Mouse (Mus musculus) liver, postnatal 0 days (tissue): ENCODE results near the gene Rhox1. TPM values are rescaled to one million over a fixed set of nuclear protein-coding genes. Genes with fewer than 3 reads are reported as not detected.
A peak's percentile ranks its signal among the peaks of the same experiment; 100 is the strongest.
"Not testable (repeated sequence)": the region's sequence is repeated elsewhere in the genome, so short reads cannot be mapped to it uniquely, and the experiment has no call there.

ENCODE experiments used
- ATAC-seq: fragments of 200-750 bp; cut with Nextera tagmentation; 2 replicates; pipeline ENCODE4 v1.8.0; 2017; ENCODE audit warnings: mild to moderate bottlenecking, moderate library complexity
- DNase-seq: peaks from one replicate; pipeline ENCODE4 v3.0.0-alpha.2; 2016
- H3K27ac ChIP-seq: fragments of 300-500 bp; sonication (generic); 2 replicates; pipeline ENCODE4 v1.5.1; 2014; ENCODE audit warnings: antibody characterized with exemption, moderate library complexity, mild to moderate bottlenecking, low read depth
- H3K27me3 ChIP-seq: fragments of 300-500 bp; sonication (generic); 2 replicates; pipeline ENCODE4 v1.6.1; 2014; ENCODE audit warnings: low read length, control low read depth, mixed read lengths; ENCODE audit not compliant: insufficient read depth
- H3K36me3 ChIP-seq: fragments of 300-500 bp; sonication (generic); replicated peaks from 2 replicates; pipeline ENCODE4 v1.6.1; 2014; ENCODE audit warnings: mild to moderate bottlenecking, control low read depth, low read length, moderate library complexity, mixed read lengths; ENCODE audit not compliant: insufficient read depth
- H3K4me1 ChIP-seq: fragments of 300-500 bp; sonication (generic); 2 replicates; pipeline ENCODE4 v1.6.1; 2014; ENCODE audit warnings: antibody characterized with exemption, mild to moderate bottlenecking, control low read depth; ENCODE audit not compliant: insufficient read depth
- H3K4me2 ChIP-seq: fragments of 300-500 bp; sonication (generic); 2 replicates; pipeline ENCODE4 v1.6.1; 2014; ENCODE audit warnings: low read depth, mild to moderate bottlenecking, low read length, moderate library complexity, mixed read lengths
- H3K4me3 ChIP-seq: fragments of 300-500 bp; sonication (generic); 2 replicates; pipeline ENCODE4 v1.5.1; 2014; ENCODE audit warnings: low read depth, low read length
- H3K9ac ChIP-seq: fragments of 300-500 bp; sonication (generic); replicated peaks from 2 replicates; pipeline ENCODE4 v1.6.1; 2014; ENCODE audit warnings: mild to moderate bottlenecking, moderate library complexity
- H3K9me3 ChIP-seq: fragments of 300-500 bp; sonication (generic); 2 replicates; pipeline ENCODE4 v1.6.1; 2016; ENCODE audit warnings: mild to moderate bottlenecking, control low read depth, low read length, mixed read lengths
- CTCF ChIP-seq: sonication (generic); IDR thresholded peaks from 2 replicates; pipeline ENCODE4 v1.5.1; 2016; ENCODE audit warnings: antibody characterized with exemption, low read depth
- EP300 ChIP-seq: IDR thresholded peaks from 2 replicates; pipeline ENCODE4 v1.6.1; 2016; ENCODE audit warnings: antibody characterized with exemption, low read depth, mild to moderate bottlenecking
- WGBS: fragments of 180-500 bp; shearing (Covaris S2); extraction: QIAGEN DNeasy Blood & Tissue Kit; methylation state at CpG from one replicate; pipeline ENCODE4 v1.1.7; 2014; ENCODE audit not compliant: insufficient replicate concordance; 5-methylcytosine and 5-hydroxymethylcytosine counted together
- polyA plus RNA-seq: library from polyadenylated mRNA; unstranded; fragments of >200 nt; fragmentation: Nextera tagmentation; extraction: Ambion mirVana; gene quantifications from 2 replicates; pipeline ENCODE4 v1.2.1, GENCODE M21; 2015

The Rhox1 gene
- polyA plus RNA-seq, 1 experiment from 2014 or later, result not detected

DNA sequence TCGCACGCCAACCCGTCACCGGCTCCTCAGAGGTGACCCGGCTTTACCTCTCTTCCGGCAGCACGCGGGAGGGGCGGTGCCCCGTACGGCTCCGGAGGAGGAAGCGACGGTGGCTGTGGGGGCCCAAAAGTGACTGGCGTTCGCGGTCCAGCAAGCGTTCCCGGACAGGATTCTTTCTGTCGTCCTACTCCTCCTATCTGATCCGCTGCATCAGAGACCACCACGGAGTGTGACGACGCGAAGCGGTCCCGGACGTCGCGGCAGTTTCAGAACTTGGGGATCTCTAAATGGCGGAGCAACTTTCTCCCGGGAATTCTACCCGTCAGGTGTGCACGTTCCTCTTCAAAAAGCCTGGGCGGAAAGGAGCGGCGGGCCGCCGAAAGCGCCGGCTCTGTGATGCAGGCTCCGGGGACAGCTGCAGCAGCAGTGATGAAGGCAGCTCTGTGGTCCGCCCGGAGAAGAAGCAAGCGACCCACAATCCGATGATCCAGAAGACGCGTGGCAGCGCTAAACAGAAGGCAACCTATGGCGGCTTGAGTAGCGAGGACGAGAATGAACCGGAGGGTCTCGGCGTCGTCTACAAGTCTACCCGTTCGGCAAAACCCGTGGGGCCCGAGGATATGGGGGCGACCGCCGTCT, 30.8 kb downstream of the Rhox1 start, which contains the start of the genes Ndufa1 and Rnf113a1:
Gene Ndufa1, minus strand, starts transcription at position 59 of the 639 bp plus-strand sequence.
Gene Rnf113a1, plus strand, starts transcription at position 141 of the 639 bp plus-strand sequence.
- Histone ChIP-seq H3K36me3 (no peaks in the 10 kb centered on the region), H3K4me3 (peak within 1 kb of the TSS; percentile 68), H3K9ac (peak within 1 kb of the TSS; percentile 57), H3K4me1 (no peaks in the 10 kb centered on the region), H3K4me2 (peak within 1 kb of the TSS; percentile 76), H3K27ac (no peak within 1 kb of the TSS), H3K9me3 (no peaks in the 10 kb centered on the region), H3K27me3 (no peaks in the 10 kb centered on the region)
- no peak for TF ChIP-seq CTCF
- TF ChIP-seq EP300, result no peak
- 12% methylated on average over 63 of the region's 63 CpGs for WGBS
- DNase-seq (peak; percentile 85), ATAC-seq (peak; percentile 97)

DNA sequence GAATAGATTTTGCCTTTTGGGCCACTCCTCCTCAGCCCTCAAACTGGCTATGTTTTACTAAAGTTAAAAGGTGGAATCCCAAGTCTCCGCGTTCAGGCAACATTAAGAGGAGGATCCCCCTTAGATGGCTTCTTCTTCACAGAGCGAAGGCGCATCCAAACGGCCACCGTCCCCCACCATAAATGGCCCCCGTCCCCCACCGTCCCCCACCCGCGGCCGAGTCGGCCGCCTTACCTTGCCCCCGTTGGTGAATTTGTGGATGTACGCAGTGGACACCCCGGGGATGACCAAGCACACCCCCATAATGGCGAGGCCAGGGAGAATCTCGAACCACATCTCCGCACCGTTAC, 31.3 kb downstream of the Rhox1 start:
- H3K27ac ChIP-seq, result no peak overlapping the region

DNA sequence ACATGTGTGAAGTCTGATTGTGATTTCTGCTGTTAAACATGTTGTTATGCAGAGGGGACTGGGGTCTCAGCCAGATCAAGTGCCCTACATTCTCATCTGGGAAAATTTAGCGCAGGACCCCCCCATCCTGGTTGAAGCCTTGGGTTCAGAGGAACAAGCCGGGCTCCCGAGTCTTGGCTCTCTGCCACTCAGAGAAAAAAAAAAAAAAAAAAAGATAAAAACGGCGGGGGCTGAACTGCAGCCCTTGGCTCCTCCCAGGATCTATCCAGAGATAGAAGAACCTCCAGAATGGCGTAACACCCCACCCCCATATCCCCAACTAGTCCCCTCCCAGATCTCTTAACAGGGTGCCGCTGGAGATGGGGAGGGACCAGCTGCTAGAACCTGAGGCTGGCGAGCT, 37.7 kb downstream of the Rhox1 start:
- not testable (repeated sequence) for DNase-seq, H3K27ac ChIP-seq, H3K4me2 ChIP-seq, ATAC-seq, H3K4me1 ChIP-seq, H3K9ac ChIP-seq, H3K27me3 ChIP-seq, H3K4me3 ChIP-seq, H3K36me3 ChIP-seq, H3K9me3 ChIP-seq
- 54% methylated on average over 8 of the region's 8 CpGs for WGBS

More for the DNA sequence above, 31.3 kb downstream of the Rhox1 start:
- TF ChIP-seq CTCF (no peak), EP300 (no peak)
- ATAC-seq (peak; percentile 68), DNase-seq (no peak)
- Histone ChIP-seq H3K9me3 (no peaks in the 10 kb centered on the region), H3K36me3 (no peaks in the 10 kb centered on the region), H3K27me3 (no peaks in the 10 kb centered on the region), H3K4me1 (no peaks in the 10 kb centered on the region), H3K4me3 (peak overlapping the region; percentile 68), H3K9ac (peak overlapping the region; percentile 57), H3K4me2 (peak overlapping the region; percentile 76)
- WGBS, result 19% methylated on average over 20 of the region's 20 CpGs

DNA sequence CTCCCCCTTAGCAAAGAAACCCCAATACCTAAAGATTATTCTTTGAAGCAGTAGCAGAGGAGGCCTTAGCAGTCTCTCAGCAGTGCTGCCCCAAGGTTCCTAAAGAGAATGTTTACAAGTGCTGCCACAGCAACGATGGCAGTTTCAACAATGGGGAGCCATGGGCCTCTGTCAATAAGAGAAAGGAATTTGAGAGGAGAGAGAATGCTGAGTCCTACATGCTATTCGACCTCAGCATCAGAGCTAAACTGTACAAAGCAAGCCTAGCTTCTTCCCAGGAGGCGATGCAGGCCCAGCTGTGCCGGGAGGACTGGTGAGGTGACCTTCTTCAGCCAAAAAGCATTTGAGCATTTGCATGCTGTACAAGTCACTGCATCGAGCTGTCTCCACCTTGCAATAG, 53.3 kb downstream of the Rhox1 start, which contains the start of gene Akap14:
Gene Akap14, minus strand, starts transcription at position 101 of the 400 bp plus-strand sequence.
- H3K4me3 ChIP-seq, result no peak within 1 kb of the TSS
- H3K4me1 ChIP-seq, result no peaks in the 10 kb centered on the region
- H3K9me3 ChIP-seq, result no peaks in the 10 kb centered on the region
- 49% methylated on average over 5 of the region's 5 CpGs for WGBS
- no peaks in the 10 kb centered on the region for H3K36me3 ChIP-seq
- H3K4me2 ChIP-seq, result no peak within 1 kb of the TSS
- ATAC-seq (no peak), DNase-seq (no peak)
- H3K27ac ChIP-seq, result no peak within 1 kb of the TSS
- no peak within 1 kb of the TSS for H3K9ac ChIP-seq
- TF ChIP-seq EP300 (no peak), CTCF (no peak)
- H3K27me3 ChIP-seq, result no peaks in the 10 kb centered on the region

DNA sequence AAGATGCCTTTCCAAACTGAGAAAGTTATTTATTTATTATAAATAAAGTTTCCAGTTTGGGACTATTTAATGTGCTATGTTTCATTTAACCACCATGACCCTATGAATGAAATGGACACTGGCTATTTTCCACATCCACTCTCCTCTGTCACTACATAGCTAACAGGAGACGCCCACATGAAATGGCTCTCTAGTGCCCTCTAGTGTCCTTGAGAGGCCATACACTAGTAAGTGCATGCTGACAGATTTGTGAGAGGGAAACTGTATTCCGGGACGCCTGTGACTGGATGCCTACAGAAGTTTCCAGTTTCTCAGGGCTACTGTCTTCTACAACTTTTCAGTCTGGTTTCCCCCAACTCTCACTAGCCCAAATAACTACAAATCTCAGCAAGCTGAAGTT, 55.0 kb downstream of the Rhox1 start:
- ATAC-seq, result no peak
- Histone ChIP-seq H3K9ac (no peak overlapping the region), H3K27ac (no peak overlapping the region), H3K4me1 (no peaks in the 10 kb centered on the region), H3K4me2 (no peak overlapping the region), H3K4me3 (no peak overlapping the region), H3K9me3 (no peaks in the 10 kb centered on the region), H3K27me3 (no peaks in the 10 kb centered on the region), H3K36me3 (no peaks in the 10 kb centered on the region)
- peak; percentile 40 for DNase-seq
- 26% methylated on average over 3 of the region's 3 CpGs for WGBS
- TF ChIP-seq EP300 (no peak), CTCF (peak; percentile 81)

Other genes starting within 250 kb of the Rhox1 start
- gene Sept6, start 230.5 kb downstream of the Rhox1 start, polyA plus RNA-seq, result 3.4 TPM in 2 replicates
- gene Sowahd, start 173.4 kb downstream of the Rhox1 start, polyA plus RNA-seq, result 0.11 TPM in 1 of 2 replicates, not detected in the other
- 364 and 376 TPM in 2 replicates for gene Rpl39, start 136.9 kb downstream of the Rhox1 start, polyA plus RNA-seq
- gene Upf3b, start 111.9 kb downstream of the Rhox1 start, polyA plus RNA-seq, result 8.3 and 8.5 TPM in 2 replicates
- gene Nkap, start 95.5 kb downstream of the Rhox1 start, polyA plus RNA-seq, result 4.9 and 7.2 TPM in 2 replicates
- gene Akap14, start 53.4 kb downstream of the Rhox1 start, polyA plus RNA-seq, result not detected in 2 replicates
- 473 and 484 TPM in 2 replicates for gene Ndufa1, start 31.1 kb downstream of the Rhox1 start, polyA plus RNA-seq
- 2.8 and 2.9 TPM in 2 replicates for gene Rnf113a1, start 31.0 kb downstream of the Rhox1 start, polyA plus RNA-seq
- not detected in 2 replicates for gene Gm9, start 11.2 kb downstream of the Rhox1 start, polyA plus RNA-seq
- gene Rhox2a, start 22.7 kb upstream of the Rhox1 start, polyA plus RNA-seq, result not detected in 2 replicates
- not detected in 2 replicates for gene Rhox3a, start 27.7 kb upstream of the Rhox1 start, polyA plus RNA-seq
- gene Rhox4a, start 43.1 kb upstream of the Rhox1 start, polyA plus RNA-seq, result not detected in 2 replicates
- gene Rhox3a2, start 157.8 kb upstream of the Rhox1 start, polyA plus RNA-seq, result not detected in 2 replicates
- gene Rhox4a2, start 168.6 kb upstream of the Rhox1 start, polyA plus RNA-seq, result not detected in 2 replicates
- not detected in 2 replicates for gene Rhox2b, start 189.8 kb upstream of the Rhox1 start, polyA plus RNA-seq
- not detected in 2 replicates for gene Rhox4b, start 210.2 kb upstream of the Rhox1 start, polyA plus RNA-seq
- not detected in 2 replicates for gene Rhox2c, start 231.4 kb upstream of the Rhox1 start, polyA plus RNA-seq
- not detected in 2 replicates for gene Rhox3c, start 236.3 kb upstream of the Rhox1 start, polyA plus RNA-seq